Mouse (Mus musculus) G1E (cell line): ENCODE data around the gene Luzp1.

Experiments
- CTCF ChIP-seq: IDR thresholded peaks from 2 replicates; pipeline ENCODE4 v1.5.1; 2012; ENCODE audit warnings: low read depth, low read length, inconsistent platforms, mixed read lengths
- GATA1 ChIP-seq: IDR thresholded peaks from 2 replicates; pipeline ENCODE4 v1.6.1; 2012; ENCODE audit warnings: borderline replicate concordance, low read length, inconsistent platforms, mixed read lengths
- POLR2AphosphoS5 ChIP-seq: IDR thresholded peaks from 2 replicates; pipeline ENCODE4 v1.6.1; 2012; ENCODE audit warnings: low read depth, low read length, inconsistent platforms; ENCODE audit not compliant: insufficient replicate concordance
- TAL1 ChIP-seq: conservative IDR thresholded peaks from 2 replicates; pipeline ENCODE4 v1.6.1; 2012; ENCODE audit warnings: low read depth, low read length, inconsistent platforms, mixed read lengths

DNA sequence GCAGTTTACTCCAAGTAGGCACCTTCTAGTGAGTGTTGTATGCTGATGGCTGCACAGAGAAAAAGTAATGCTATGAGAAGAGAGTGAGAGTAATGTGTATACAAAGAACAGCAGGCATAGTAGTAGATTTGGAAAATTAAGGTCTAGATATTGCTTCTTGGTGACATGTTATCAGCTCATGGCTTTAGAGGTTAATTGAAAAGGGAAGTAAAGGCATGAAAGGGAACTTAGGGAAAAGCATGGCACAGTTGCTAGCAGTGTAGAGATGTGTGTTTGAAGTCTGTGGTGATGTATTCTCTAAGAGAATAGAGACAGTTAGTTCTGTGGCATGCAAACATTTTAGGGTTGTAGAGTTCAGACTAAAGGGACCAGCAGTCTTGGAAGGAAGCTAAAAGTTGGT is 50.3 kb downstream of the Luzp1 start:
- TF ChIP-seq POLR2AphosphoS5 (no peak), TAL1 (no peak), CTCF (no peak), GATA1 (no peak)
